Mouse (Mus musculus) neural tube, embryonic 14.5 days (tissue): Measurements from ENCODE around the gene Scml4. TPM values are rescaled to one million over a fixed set of nuclear protein-coding genes. Genes with fewer than 3 reads are reported as not detected.
A peak's percentile ranks its signal among the peaks of the same experiment; 100 is the strongest.

Experiments used
- ATAC-seq: fragments of 200-750 bp; cut with Nextera tagmentation; 2 replicates; pipeline ENCODE4 v1.8.0; 2017; ENCODE audit warnings: low read depth, mild to moderate bottlenecking, moderate TSS enrichment, moderate library complexity
- H3K27ac ChIP-seq: fragments of 300-500 bp; sonication (generic); 2 replicates; pipeline ENCODE4 v1.5.1; 2014; ENCODE audit warnings: low read depth, mild to moderate bottlenecking, control low read depth, low read length, moderate library complexity, mixed read lengths
- H3K27me3 ChIP-seq: fragments of 300-500 bp; sonication (generic); 2 replicates; pipeline ENCODE4 v1.6.1; 2014; ENCODE audit warnings: low read length; ENCODE audit not compliant: control insufficient read depth, insufficient read depth
- H3K36me3 ChIP-seq: fragments of 300-500 bp; sonication (generic); 2 replicates; pipeline ENCODE4 v1.6.1; 2014; ENCODE audit warnings: low read length, mixed read lengths; ENCODE audit not compliant: control insufficient read depth, insufficient read depth
- H3K4me1 ChIP-seq: fragments of 300-500 bp; sonication (generic); 2 replicates; pipeline ENCODE4 v1.6.1; 2014; ENCODE audit warnings: low read length; ENCODE audit not compliant: control insufficient read depth, insufficient read depth
- H3K4me2 ChIP-seq: fragments of 300-500 bp; sonication (generic); 2 replicates; pipeline ENCODE4 v1.6.1; 2014; ENCODE audit warnings: mild to moderate bottlenecking, low read depth, low read length, control low read depth
- H3K4me3 ChIP-seq: fragments of 300-500 bp; sonication (generic); 2 replicates; pipeline ENCODE4 v1.5.1; 2014; ENCODE audit warnings: low read depth, low read length, control low read depth, mixed read lengths
- H3K9ac ChIP-seq: fragments of 300-500 bp; sonication (generic); replicated peaks from 2 replicates; pipeline ENCODE4 v1.6.1; 2014; ENCODE audit warnings: low read depth, mild to moderate bottlenecking, control low read depth, low read length, mixed read lengths
- H3K9me3 ChIP-seq: fragments of 300-500 bp; sonication (generic); 2 replicates; pipeline ENCODE4 v1.6.1; 2016; ENCODE audit warnings: low read length; ENCODE audit not compliant: control insufficient read depth
- WGBS: fragments of 180-500 bp; shearing (Covaris S2); extraction: QIAGEN DNeasy Blood & Tissue Kit; methylation state at CpG from one replicate; pipeline ENCODE4 v1.1.7; 2014; 5-methylcytosine and 5-hydroxymethylcytosine counted together
- polyA plus RNA-seq: library from polyadenylated mRNA; unstranded; fragments of >200 nt; fragmentation: Nextera tagmentation; extraction: Ambion mirVana; gene quantifications from 2 replicates; pipeline ENCODE4 v1.2.1, GENCODE M21; 2014

The Scml4 gene
- polyA plus RNA-seq, 1 experiment from 2014 or later = 7.4 TPM

GRCm38 (mm10) chr10:42869467-42869866 lies 9.3 kb downstream of the Scml4 start:
- Histone ChIP-seq H3K4me3 (no peak overlapping the region), H3K9ac (no peak overlapping the region), H3K4me2 (no peak overlapping the region), H3K4me1 (0 out of 2 replicates have a peak, but pooled peaks cover 4% of the 10 kb centered on the region), H3K9me3 (no peaks in the 10 kb centered on the region), H3K27me3 (no peaks in the 10 kb centered on the region), H3K27ac (no peak overlapping the region), H3K36me3 (no peaks in the 10 kb centered on the region)
- 54% methylated on average over 6 of the region's 6 CpGs for WGBS
- no peak for ATAC-seq

- H3K27me3 ChIP-seq = no peaks in the 10 kb centered on the region
- no peaks in the 10 kb centered on the region for H3K36me3 ChIP-seq
- ATAC-seq = peak; percentile 71
- H3K9me3 ChIP-seq = no peaks in the 10 kb centered on the region
- H3K4me2 ChIP-seq = no peak overlapping the region
- H3K4me3 ChIP-seq = no peak overlapping the region
- H3K9ac ChIP-seq = no peak overlapping the region
- H3K4me1 ChIP-seq = 0 out of 2 replicates have a peak, but pooled peaks cover 4% of the 10 kb centered on the region
- no peak overlapping the region for H3K27ac ChIP-seq
- 48% methylated on average over 15 of the region's 15 CpGs for WGBS
Measured at GRCm38 (mm10) chr10:42872269-42873010, 12.3 kb downstream of the Scml4 start.

GRCm38 (mm10) chr10:42873077-42873595 lies 13.0 kb downstream of the Scml4 start:
- H3K9ac ChIP-seq = no peak overlapping the region
- H3K27ac ChIP-seq = no peak overlapping the region
- WGBS = 73% methylated on average over 7 of the region's 7 CpGs

GRCm38 (mm10) chr10:42876172-42876571 lies 16.0 kb downstream of the Scml4 start:
- Histone ChIP-seq H3K27me3 (no peaks in the 10 kb centered on the region), H3K4me1 (0 out of 2 replicates have a peak, but pooled peaks cover 4% of the 10 kb centered on the region), H3K36me3 (no peaks in the 10 kb centered on the region), H3K4me2 (no peak overlapping the region), H3K9ac (no peak overlapping the region), H3K9me3 (no peaks in the 10 kb centered on the region), H3K27ac (no peak overlapping the region), H3K4me3 (no peak overlapping the region)
- WGBS = 80% methylated on average over 5 of the region's 5 CpGs
- ATAC-seq = no peak

More at GRCm38 (mm10) chr10:42873077-42873595, 13.0 kb downstream of the Scml4 start:
- Histone ChIP-seq H3K9me3 (no peaks in the 10 kb centered on the region), H3K4me2 (no peak overlapping the region), H3K27me3 (no peaks in the 10 kb centered on the region), H3K4me3 (no peak overlapping the region), H3K4me1 (0 out of 2 replicates have a peak, but pooled peaks cover 4% of the 10 kb centered on the region), H3K36me3 (no peaks in the 10 kb centered on the region)
- no peak for ATAC-seq

- ATAC-seq = no peak
Measured at GRCm38 (mm10) chr10:42879269-42879681, 19.1 kb downstream of the Scml4 start.

GRCm38 (mm10) chr10:42879682-42880081 lies 19.5 kb downstream of the Scml4 start:
- Histone ChIP-seq H3K36me3 (no peaks in the 10 kb centered on the region), H3K4me2 (no peak overlapping the region), H3K4me1 (no peaks in the 10 kb centered on the region), H3K4me3 (no peak overlapping the region), H3K27me3 (no peaks in the 10 kb centered on the region), H3K27ac (no peak overlapping the region), H3K9ac (no peak overlapping the region), H3K9me3 (no peaks in the 10 kb centered on the region)
- ATAC-seq = no peak
- WGBS = 81% methylated on average over 5 of the region's 5 CpGs

More at GRCm38 (mm10) chr10:42879269-42879681, 19.1 kb downstream of the Scml4 start:
- Histone ChIP-seq H3K36me3 (no peaks in the 10 kb centered on the region), H3K27ac (no peak overlapping the region), H3K4me1 (no peaks in the 10 kb centered on the region), H3K4me3 (no peak overlapping the region), H3K4me2 (no peak overlapping the region), H3K9me3 (no peaks in the 10 kb centered on the region), H3K27me3 (no peaks in the 10 kb centered on the region), H3K9ac (no peak overlapping the region)
- 67% methylated on average over 5 of the region's 5 CpGs for WGBS

- no peak overlapping the region for H3K9ac ChIP-seq
- 5% methylated on average over 6 of the region's 6 CpGs for WGBS
Measured at GRCm38 (mm10) chr10:42887040-42887439, 26.9 kb downstream of the Scml4 start.

GRCm38 (mm10) chr10:42888241-42888640 lies 28.1 kb downstream of the Scml4 start:
- Histone ChIP-seq H3K9ac (no peak overlapping the region), H3K9me3 (no peaks in the 10 kb centered on the region), H3K27me3 (no peaks in the 10 kb centered on the region), H3K4me2 (no peak overlapping the region), H3K27ac (no peak overlapping the region), H3K4me1 (no peaks in the 10 kb centered on the region), H3K36me3 (no peaks in the 10 kb centered on the region), H3K4me3 (no peak overlapping the region)
- ATAC-seq = no peak
- 92% methylated on average over 5 of the region's 5 CpGs for WGBS

More at GRCm38 (mm10) chr10:42887040-42887439, 26.9 kb downstream of the Scml4 start:
- H3K4me3 ChIP-seq = no peak overlapping the region
- H3K27me3 ChIP-seq = no peaks in the 10 kb centered on the region
- no peaks in the 10 kb centered on the region for H3K36me3 ChIP-seq
- H3K4me2 ChIP-seq = no peak overlapping the region
- no peak for ATAC-seq
- H3K9me3 ChIP-seq = no peaks in the 10 kb centered on the region
- no peaks in the 10 kb centered on the region for H3K4me1 ChIP-seq
- no peak overlapping the region for H3K27ac ChIP-seq

GRCm38 (mm10) chr10:42890365-42890764 lies 30.2 kb downstream of the Scml4 start:
- H3K36me3 ChIP-seq = no peaks in the 10 kb centered on the region
- no peak for ATAC-seq
- H3K4me2 ChIP-seq = no peak overlapping the region
- H3K27ac ChIP-seq = no peak overlapping the region
- H3K27me3 ChIP-seq = no peaks in the 10 kb centered on the region
- no peaks in the 10 kb centered on the region for H3K4me1 ChIP-seq
- no peak overlapping the region for H3K4me3 ChIP-seq
- 71% methylated on average over 4 of the region's 4 CpGs for WGBS
- H3K9ac ChIP-seq = no peak overlapping the region
- H3K9me3 ChIP-seq = no peaks in the 10 kb centered on the region
